Mouse (Mus musculus): ENCODE measurements around the gene Cfap206. TPM values are rescaled to one million over a fixed set of nuclear protein-coding genes. Genes with fewer than 3 reads are reported as not detected.

Gene Cfap206
- not detected in 2 replicates for polyA plus RNA-seq (2012; rRNA removed)

DNA sequence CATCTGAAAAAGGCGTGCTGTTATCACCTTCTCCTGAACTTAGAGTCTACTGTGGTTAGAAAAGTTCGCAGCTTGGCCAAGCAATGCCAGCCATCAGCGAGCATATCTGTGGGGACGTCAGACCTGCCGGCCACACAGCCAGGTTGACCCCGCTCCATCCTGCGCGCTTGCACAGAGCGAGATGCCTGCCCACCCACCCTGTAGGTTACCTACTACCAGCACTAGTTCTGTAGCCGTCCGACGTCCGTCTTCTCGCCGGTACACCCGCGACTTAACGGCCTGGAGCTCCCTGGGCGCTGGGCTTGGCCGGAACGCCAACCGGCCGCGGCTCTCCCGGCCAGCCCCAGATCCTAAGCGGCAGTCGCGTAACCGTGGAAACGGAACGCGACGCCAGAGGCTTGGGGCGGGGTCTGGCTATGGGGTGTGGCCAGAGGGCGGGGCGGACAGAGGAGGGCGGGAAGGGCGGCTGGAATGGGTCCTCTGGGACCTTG is at the start of gene Cfap206:
TSS of gene Cfap206 (minus strand) at position 356 of the 491 bp plus-strand sequence.
- H3K27me3 ChIP-seq (ENCODE audit: control insufficient read depth, insufficient read depth, low read length): peaks cover 7% of the 10 kb centered on the region; the same call in 1 of the 2 replicates
- H3K4me3 ChIP-seq (ENCODE audit: low read depth, low read length): peak within 1 kb of the TSS; percentile 75

DNA sequence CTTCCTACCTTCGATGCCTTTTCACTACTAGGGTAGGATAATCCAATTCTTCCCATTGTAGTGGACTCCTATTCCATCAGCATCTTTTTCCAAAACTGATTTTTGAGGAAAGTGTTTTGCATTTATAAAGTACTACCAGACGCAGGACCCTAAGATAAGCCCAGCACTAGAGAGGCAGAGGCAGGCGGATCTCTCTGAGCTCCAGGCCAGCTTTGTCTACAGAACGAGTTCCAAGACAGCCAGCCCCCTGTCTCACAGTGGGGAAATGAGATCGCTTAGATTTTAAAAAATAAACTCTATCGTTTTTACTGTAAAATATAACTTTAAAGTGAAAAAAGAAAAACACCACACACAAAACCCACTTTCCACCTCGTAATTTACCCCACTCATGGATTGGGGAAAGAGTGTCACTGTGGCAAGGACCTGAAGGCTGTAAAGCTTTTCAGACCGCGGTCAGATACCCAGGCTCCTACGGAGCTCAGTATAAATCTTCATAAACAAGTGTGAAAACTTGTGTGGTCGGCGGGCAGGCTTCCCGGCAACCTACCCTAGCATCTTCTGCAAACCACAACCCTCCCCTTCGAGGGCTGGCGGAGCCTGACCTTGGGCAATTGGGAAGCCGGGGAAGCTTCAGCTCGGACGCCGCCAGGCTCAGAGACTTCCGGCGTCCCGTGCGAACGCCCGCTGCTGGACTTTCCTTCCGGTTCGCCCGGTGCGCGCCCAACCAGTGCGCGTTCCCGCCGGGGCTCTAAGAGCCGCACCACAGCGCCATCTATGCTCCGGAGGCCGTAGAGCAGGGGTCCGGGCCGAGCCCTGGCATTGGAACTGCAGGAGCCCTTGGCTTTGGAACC is 47.9 kb upstream of the Cfap206 start, which contains the start of gene Smim8:
TSS of gene Smim8 (minus strand) at position 747 of the 851 bp plus-strand sequence.
- Histone ChIP-seq H3K27ac (ENCODE audit: insufficient read depth, low read depth, low read length) (peak within 1 kb of the TSS; percentile 57), H3K4me1 (ENCODE audit: control insufficient read depth, insufficient read depth, insufficient read length, low read length) (no peaks in the 10 kb centered on the region), H3K36me3 (ENCODE audit: control insufficient read depth, insufficient read depth, low read length) (no peaks in the 10 kb centered on the region), H3K27me3 (ENCODE audit: control insufficient read depth, insufficient read depth, low read length) (no peaks in the 10 kb centered on the region), H3K4me3 (ENCODE audit: low read depth, low read length) (peak within 1 kb of the TSS; percentile 82)
- TF ChIP-seq POLR2A (IDR thresholded peaks at IDR 0.05; ENCODE audit: low read depth, low read length) (peak; percentile 94), CTCF (IDR thresholded peaks at IDR 0.05; ENCODE audit: extremely low read depth, insufficient read length, insufficient replicate concordance, low read depth, low read length) (peak; percentile 89)
- 3% methylated on average over 40 of the region's 40 CpGs for WGBS

More for the DNA sequence above, at the start of gene Cfap206:
- H3K27ac ChIP-seq (ENCODE audit: insufficient read depth, low read depth, low read length): no peak within 1 kb of the TSS
- no peaks in the 10 kb centered on the region for H3K36me3 ChIP-seq (ENCODE audit: control insufficient read depth, insufficient read depth, low read length)
- H3K4me1 ChIP-seq (ENCODE audit: control insufficient read depth, insufficient read depth, insufficient read length, low read length): peaks cover 5% of the 10 kb centered on the region
- TF ChIP-seq CTCF (IDR thresholded peaks at IDR 0.05; ENCODE audit: extremely low read depth, insufficient read length, insufficient replicate concordance, low read depth, low read length): no peak
- TF ChIP-seq POLR2A (IDR thresholded peaks at IDR 0.05; ENCODE audit: low read depth, low read length): no peak
- WGBS: 1% methylated on average over 38 of the region's 38 CpGs

DNA sequence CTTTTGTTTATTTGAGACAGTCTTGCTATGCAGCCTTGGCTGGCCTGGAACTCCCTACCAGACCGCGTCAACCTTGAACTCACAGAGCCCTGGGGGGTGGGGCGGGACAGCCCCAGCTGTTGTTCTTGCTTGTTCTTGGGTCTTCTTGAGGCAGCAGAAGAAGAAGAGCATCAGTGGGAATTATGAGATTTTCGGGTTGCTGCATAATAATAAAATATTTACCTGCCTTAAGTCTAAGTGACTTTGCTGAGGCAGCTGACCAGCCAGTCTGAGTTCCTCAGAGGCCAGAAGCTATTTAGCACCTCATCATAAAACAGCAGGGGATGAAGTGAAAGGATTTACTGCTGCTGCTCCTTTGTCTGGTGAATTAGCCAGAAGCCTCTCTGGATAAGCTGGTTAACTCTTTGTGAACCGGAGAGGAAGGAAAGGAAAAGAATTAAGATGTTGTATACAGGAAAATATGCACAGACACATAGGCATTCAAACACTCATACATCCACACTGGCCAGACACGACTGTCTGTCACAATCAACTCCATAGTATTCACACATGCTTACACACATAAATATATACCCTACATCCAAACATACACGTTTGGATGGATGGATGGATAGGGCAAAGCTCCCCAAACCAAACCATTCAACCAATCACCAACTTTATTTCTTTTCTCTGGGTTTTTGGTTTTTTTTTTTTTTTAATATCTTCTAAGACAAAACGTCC is 41.8 kb upstream of the Cfap206 start:
- 57% methylated on average over 8 of the region's 8 CpGs for WGBS
- no peaks in the 10 kb centered on the region for H3K27me3 ChIP-seq (ENCODE audit: control insufficient read depth, insufficient read depth, low read length)
- H3K4me3 ChIP-seq (ENCODE audit: low read depth, low read length): no peak overlapping the region
- H3K36me3 ChIP-seq (ENCODE audit: control insufficient read depth, insufficient read depth, low read length): peaks cover 19% of the 10 kb centered on the region
- no peaks in the 10 kb centered on the region for H3K4me1 ChIP-seq (ENCODE audit: control insufficient read depth, insufficient read depth, insufficient read length, low read length)
- TF ChIP-seq POLR2A (IDR thresholded peaks at IDR 0.05; ENCODE audit: low read depth, low read length): no peak
- TF ChIP-seq CTCF (IDR thresholded peaks at IDR 0.05; ENCODE audit: extremely low read depth, insufficient read length, insufficient replicate concordance, low read depth, low read length): no peak
- H3K27ac ChIP-seq (ENCODE audit: insufficient read depth, low read depth, low read length): no peak overlapping the region

GRCm38 (mm10) chr4:34756163-34756562 is 26.2 kb upstream of the Cfap206 start, which contains the start of gene Gm136:
Gene Gm136, minus strand, starts transcription at chr4:34756263.
- no peak within 1 kb of the TSS for H3K4me3 ChIP-seq (ENCODE audit: low read depth, low read length)
- TF ChIP-seq POLR2A (IDR thresholded peaks at IDR 0.05; ENCODE audit: low read depth, low read length): no peak
- TF ChIP-seq CTCF (IDR thresholded peaks at IDR 0.05; ENCODE audit: extremely low read depth, insufficient read length, insufficient replicate concordance, low read depth, low read length): no peak
- no peaks in the 10 kb centered on the region for H3K4me1 ChIP-seq (ENCODE audit: control insufficient read depth, insufficient read depth, insufficient read length, low read length)
- no peaks in the 10 kb centered on the region for H3K36me3 ChIP-seq (ENCODE audit: control insufficient read depth, insufficient read depth, low read length)
- WGBS: 74% methylated on average over 1 of the region's 1 CpGs
- H3K27ac ChIP-seq (ENCODE audit: insufficient read depth, low read depth, low read length): no peak within 1 kb of the TSS
- no peaks in the 10 kb centered on the region for H3K27me3 ChIP-seq (ENCODE audit: control insufficient read depth, insufficient read depth, low read length)

- no peak overlapping the region for H3K27ac ChIP-seq (ENCODE audit: insufficient read depth, low read depth, low read length)
- no peaks in the 10 kb centered on the region for H3K4me1 ChIP-seq (ENCODE audit: control insufficient read depth, insufficient read depth, insufficient read length, low read length)
- H3K27me3 ChIP-seq (ENCODE audit: control insufficient read depth, insufficient read depth, low read length): no peaks in the 10 kb centered on the region
- WGBS: 57% methylated on average over 6 of the region's 6 CpGs
- no peak for TF ChIP-seq CTCF (IDR thresholded peaks at IDR 0.05; ENCODE audit: extremely low read depth, insufficient read length, insufficient replicate concordance, low read depth, low read length)
- no peak for TF ChIP-seq POLR2A (IDR thresholded peaks at IDR 0.05; ENCODE audit: low read depth, low read length)
- H3K4me3 ChIP-seq (ENCODE audit: low read depth, low read length): no peak overlapping the region
- no peaks in the 10 kb centered on the region for H3K36me3 ChIP-seq (ENCODE audit: control insufficient read depth, insufficient read depth, low read length)
Observed at GRCm38 (mm10) chr4:34749236-34749635, 19.2 kb upstream of the Cfap206 start.

DNA sequence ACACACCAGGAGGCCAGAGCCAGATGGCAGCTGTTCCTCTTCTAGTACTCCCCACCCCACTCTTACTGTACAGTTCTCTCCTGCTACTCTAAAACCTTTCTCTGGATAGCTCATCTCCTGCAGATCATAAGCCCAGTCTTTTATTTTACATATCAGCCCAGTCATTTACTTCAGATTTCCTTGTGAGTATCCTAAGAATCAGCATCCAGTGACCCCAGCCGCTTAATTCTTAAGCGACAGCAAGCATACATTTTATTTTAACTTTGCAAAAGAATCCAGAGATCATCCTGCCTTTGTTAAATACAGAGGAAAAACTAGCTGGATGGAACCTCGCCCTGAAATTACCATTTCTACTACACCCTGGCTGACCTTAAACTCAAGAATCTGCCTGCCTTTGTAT is 4.5 kb upstream of the Cfap206 start:
- TF ChIP-seq CTCF (IDR thresholded peaks at IDR 0.05; ENCODE audit: extremely low read depth, insufficient read length, insufficient replicate concordance, low read depth, low read length): no peak
- no peak for TF ChIP-seq POLR2A (IDR thresholded peaks at IDR 0.05; ENCODE audit: low read depth, low read length)
- H3K36me3 ChIP-seq (ENCODE audit: control insufficient read depth, insufficient read depth, low read length): no peaks in the 10 kb centered on the region
- H3K27me3 ChIP-seq (ENCODE audit: control insufficient read depth, insufficient read depth, low read length): peaks cover 7% of the 10 kb centered on the region; the same call in 1 of the 2 replicates
- no peak overlapping the region for H3K4me3 ChIP-seq (ENCODE audit: low read depth, low read length)
- WGBS: 79% methylated on average over 3 of the region's 3 CpGs
- H3K4me1 ChIP-seq (ENCODE audit: control insufficient read depth, insufficient read depth, insufficient read length, low read length): peaks cover 5% of the 10 kb centered on the region
- no peak overlapping the region for H3K27ac ChIP-seq (ENCODE audit: insufficient read depth, low read depth, low read length)
